Mouse (Mus musculus) adrenal gland, adult 2 months (tissue): Measurements from ENCODE around the gene Riox1. TPM values are rescaled to one million over a fixed set of nuclear protein-coding genes. Genes with fewer than 3 reads are reported as not detected.

ENCODE experiments used
- DNase-seq: peaks from one replicate; pipeline ENCODE4 v3.0.0; 2021
- polyA plus RNA-seq: library from polyadenylated mRNA; depleted of rRNA; stranded (reverse); fragments of >200 nt; gene quantifications from 2 replicates; pipeline ENCODE4 v1.2.3, GENCODE M21; 2012
- total RNA-seq, 2 experiments: library from RNA; stranded (reverse); gene quantifications; 2 replicates each; pipeline ENCODE4 v1.2.3; 2021

The Riox1 gene
- total and polyA plus RNA-seq, 3 experiments = 11.9 to 34.8 (median 12.4) TPM

GRCm38 (mm10) chr12:83949776-83950492 is 474 bp upstream of the Riox1 start:
- no peak for DNase-seq

- DNase-seq = peak; percentile 64
Observed at GRCm38 (mm10) chr12:83950840-83951701, 663 bp downstream of the Riox1 start.

GRCm38 (mm10) chr12:83951711-83952575 is 1.5 kb downstream of the Riox1 start:
- DNase-seq = no peak

- DNase-seq = no peak
Observed at GRCm38 (mm10) chr12:83958278-83958677, 7.9 kb downstream of the Riox1 start.

- no peak for DNase-seq
Observed at GRCm38 (mm10) chr12:83965235-83965634, 14.8 kb downstream of the Riox1 start.

GRCm38 (mm10) chr12:83972117-83972516 is 21.7 kb downstream of the Riox1 start:
- peak; percentile 53 for DNase-seq

- no peak for DNase-seq
Observed at GRCm38 (mm10) chr12:83978862-83979261, 28.5 kb downstream of the Riox1 start.

GRCm38 (mm10) chr12:83981615-83982014 is 31.2 kb downstream of the Riox1 start:
- DNase-seq = no peak

- DNase-seq = no peak
Observed at GRCm38 (mm10) chr12:83984752-83985151, 34.3 kb downstream of the Riox1 start, which contains the start of gene Heatr4. Gene Heatr4, minus strand, starts transcription at chr12:83984852.

GRCm38 (mm10) chr12:83987242-83987582 is 36.8 kb downstream of the Riox1 start:
- DNase-seq = no peak

- peak; percentile 86 for DNase-seq
Observed at GRCm38 (mm10) chr12:83987583-83988441, 37.4 kb downstream of the Riox1 start, which contains the start of gene Acot2. Gene Acot2, plus strand, starts transcription at chr12:83987861.

- no peak for DNase-seq
Observed at GRCm38 (mm10) chr12:83988483-83988882, 38.1 kb downstream of the Riox1 start.

GRCm38 (mm10) chr12:83989378-83989777 is 39.0 kb downstream of the Riox1 start:
- no peak for DNase-seq

- DNase-seq = no peak
Observed at GRCm38 (mm10) chr12:83997221-83997620, 46.8 kb downstream of the Riox1 start.

- DNase-seq = no peak
Observed at GRCm38 (mm10) chr12:83998341-83999107, 48.1 kb downstream of the Riox1 start.

GRCm38 (mm10) chr12:83999237-83999636 is 48.8 kb downstream of the Riox1 start:
- peak; percentile 70 for DNase-seq

- no peak for DNase-seq
Observed at GRCm38 (mm10) chr12:84000418-84000817, 50.0 kb downstream of the Riox1 start.
